Mouse (Mus musculus) hindbrain, postnatal 0 days (tissue): ENCODE results near the gene Kif6. TPM values are rescaled to one million over a fixed set of nuclear protein-coding genes. Genes with fewer than 3 reads are reported as not detected.

ENCODE experiments used
- ATAC-seq: fragments of 200-750 bp; cut with Nextera tagmentation; 2 replicates; pipeline ENCODE4 v1.8.0; 2017; ENCODE audit warnings: mild to moderate bottlenecking, moderate TSS enrichment, moderate library complexity
- DNase-seq: peaks from one replicate; pipeline ENCODE4 v3.0.0-alpha.2; 2015; ENCODE audit warnings: low spot score
- H3K27ac ChIP-seq: fragments of 300-500 bp; sonication (generic); 2 replicates; pipeline ENCODE4 v1.5.1; 2014; ENCODE audit warnings: mild to moderate bottlenecking
- H3K27me3 ChIP-seq: fragments of 300-500 bp; sonication (generic); 2 replicates; pipeline ENCODE4 v1.6.1; 2014; ENCODE audit warnings: low read length, mixed read lengths; ENCODE audit not compliant: insufficient read depth
- H3K36me3 ChIP-seq: fragments of 300-500 bp; sonication (generic); 2 replicates; pipeline ENCODE4 v1.6.1; 2014; ENCODE audit warnings: low read length, mixed read lengths; ENCODE audit not compliant: insufficient read depth
- H3K4me1 ChIP-seq: fragments of 300-500 bp; sonication (generic); 2 replicates; pipeline ENCODE4 v1.6.1; 2014; ENCODE audit warnings: antibody characterized with exemption, low read length, mixed read lengths; ENCODE audit not compliant: insufficient read depth
- H3K4me2 ChIP-seq: fragments of 300-500 bp; sonication (generic); 2 replicates; pipeline ENCODE4 v1.6.1; 2014; ENCODE audit warnings: low read depth, mild to moderate bottlenecking, low read length, moderate library complexity, mixed read lengths
- H3K4me3 ChIP-seq: fragments of 300-500 bp; sonication (generic); 2 replicates; pipeline ENCODE4 v1.5.1; 2014; ENCODE audit warnings: low read length
- H3K9ac ChIP-seq: fragments of 300-500 bp; sonication (generic); replicated peaks from 2 replicates; pipeline ENCODE4 v1.6.1; 2014; ENCODE audit warnings: mild to moderate bottlenecking, low read length, moderate library complexity, mixed read lengths
- H3K9me3 ChIP-seq: fragments of 300-500 bp; sonication (generic); 2 replicates; pipeline ENCODE4 v1.6.1; 2016; ENCODE audit warnings: low read length, mixed read lengths
- CTCF ChIP-seq: IDR thresholded peaks from 2 replicates; pipeline ENCODE4 v1.5.1; 2016; ENCODE audit warnings: antibody characterized with exemption, control low read depth, low read depth
- WGBS: fragments of 180-500 bp; shearing (Covaris S2); extraction: QIAGEN DNeasy Blood & Tissue Kit; methylation state at CpG from one replicate; pipeline ENCODE4 v1.1.7; 2014; 5-methylcytosine and 5-hydroxymethylcytosine counted together
- polyA plus RNA-seq: library from polyadenylated mRNA; unstranded; fragments of >200 nt; fragmentation: Nextera tagmentation; extraction: Ambion mirVana; gene quantifications from 2 replicates; pipeline ENCODE4 v1.2.1, GENCODE M21; 2015
- total RNA-seq: library from RNA; depleted of rRNA; stranded (reverse); fragments of >200 nt; gene quantifications from 2 replicates; pipeline ENCODE4 v1.2.3, GENCODE M21; 2014

Gene Kif6
- total and polyA plus RNA-seq, 2 experiments from 2014 or later, result 1.5 to 2.6 TPM

GRCm38 (mm10) chr17:49610296-49610695, 4.6 kb upstream of the Kif6 start:
- Histone ChIP-seq H3K4me1 (no peaks in the 10 kb centered on the region), H3K27me3 (no peaks in the 10 kb centered on the region), H3K4me2 (no peak overlapping the region), H3K27ac (no peak overlapping the region), H3K4me3 (no peak overlapping the region), H3K36me3 (no peaks in the 10 kb centered on the region), H3K9ac (no peak overlapping the region), H3K9me3 (no peaks in the 10 kb centered on the region)
- ATAC-seq (no peak), DNase-seq (peak; percentile 50)
- no peak for TF ChIP-seq CTCF
- WGBS, result 52% methylated on average over 8 of the region's 8 CpGs

- Histone ChIP-seq H3K9me3 (no peaks in the 10 kb centered on the region), H3K27me3 (no peaks in the 10 kb centered on the region), H3K9ac (peak overlapping the region; percentile 53), H3K4me3 (peak overlapping the region; percentile 59), H3K4me1 (no peaks in the 10 kb centered on the region), H3K4me2 (peak overlapping the region; percentile 99), H3K36me3 (no peaks in the 10 kb centered on the region), H3K27ac (no peak overlapping the region; the same call in 1 of the 2 replicates)
- ATAC-seq, result peak; percentile 82
- no peak; the same call in 1 of the 2 replicates for TF ChIP-seq CTCF
- no peak for DNase-seq
- WGBS, result 3% methylated on average over 26 of the region's 26 CpGs
Observed at GRCm38 (mm10) chr17:49615241-49615651, 310 bp downstream of the Kif6 start.

- Histone ChIP-seq H3K4me1 (no peaks in the 10 kb centered on the region), H3K36me3 (no peaks in the 10 kb centered on the region), H3K9me3 (no peaks in the 10 kb centered on the region), H3K4me3 (no peak overlapping the region), H3K27ac (no peak overlapping the region), H3K27me3 (no peaks in the 10 kb centered on the region), H3K9ac (no peak overlapping the region), H3K4me2 (no peak overlapping the region)
- 64% methylated on average over 9 of the region's 9 CpGs for WGBS
- ATAC-seq (no peak), DNase-seq (no peak)
- no peak for TF ChIP-seq CTCF
Observed at GRCm38 (mm10) chr17:49624572-49624971, 9.6 kb downstream of the Kif6 start.

- H3K27ac ChIP-seq, result no peak overlapping the region
- no peaks in the 10 kb centered on the region for H3K4me1 ChIP-seq
- no peak for TF ChIP-seq CTCF
- no peak for DNase-seq
- no peak overlapping the region for H3K4me3 ChIP-seq
- ATAC-seq, result no peak
- no peak overlapping the region for H3K9ac ChIP-seq
- no peak overlapping the region for H3K4me2 ChIP-seq
- no peaks in the 10 kb centered on the region for H3K36me3 ChIP-seq
- no peaks in the 10 kb centered on the region for H3K27me3 ChIP-seq
- 80% methylated on average over 13 of the region's 13 CpGs for WGBS
- H3K9me3 ChIP-seq, result no peaks in the 10 kb centered on the region
Observed at GRCm38 (mm10) chr17:49627011-49627794, 12.3 kb downstream of the Kif6 start.

- no peak overlapping the region for H3K4me3 ChIP-seq
- no peak for DNase-seq
- 84% methylated on average over 8 of the region's 8 CpGs for WGBS
- H3K4me1 ChIP-seq, result no peaks in the 10 kb centered on the region
- no peak overlapping the region for H3K9ac ChIP-seq
- H3K27me3 ChIP-seq, result no peaks in the 10 kb centered on the region
- H3K9me3 ChIP-seq, result no peaks in the 10 kb centered on the region
- H3K27ac ChIP-seq, result no peak overlapping the region
- peak; percentile 45 for TF ChIP-seq CTCF
- H3K4me2 ChIP-seq, result no peak overlapping the region
- no peaks in the 10 kb centered on the region for H3K36me3 ChIP-seq
- ATAC-seq, result no peak
Observed at GRCm38 (mm10) chr17:49628875-49629274, 13.9 kb downstream of the Kif6 start.

- Histone ChIP-seq H3K27ac (no peak overlapping the region), H3K36me3 (no peaks in the 10 kb centered on the region), H3K4me1 (no peaks in the 10 kb centered on the region), H3K9me3 (no peaks in the 10 kb centered on the region), H3K9ac (no peak overlapping the region), H3K4me2 (no peak overlapping the region), H3K4me3 (no peak overlapping the region), H3K27me3 (no peaks in the 10 kb centered on the region)
- 49% methylated on average over 8 of the region's 8 CpGs for WGBS
- no peak for TF ChIP-seq CTCF
- DNase-seq, result peak; percentile 24
- peak; percentile 61; the same call in 1 of the 2 replicates for ATAC-seq
Observed at GRCm38 (mm10) chr17:49633041-49633440, 18.1 kb downstream of the Kif6 start.

GRCm38 (mm10) chr17:49641903-49642302, 27.0 kb downstream of the Kif6 start:
- 90% methylated on average over 6 of the region's 6 CpGs for WGBS
- no peak for DNase-seq
- no peaks in the 10 kb centered on the region for H3K36me3 ChIP-seq

More at GRCm38 (mm10) chr17:49641903-49642302, 27.0 kb downstream of the Kif6 start:
- no peak for ATAC-seq
- no peak overlapping the region for H3K4me3 ChIP-seq
- no peak overlapping the region for H3K27ac ChIP-seq
- no peaks in the 10 kb centered on the region for H3K27me3 ChIP-seq
- no peaks in the 10 kb centered on the region for H3K9me3 ChIP-seq
- H3K4me1 ChIP-seq, result no peaks in the 10 kb centered on the region
- no peak overlapping the region for H3K4me2 ChIP-seq
- no peak overlapping the region for H3K9ac ChIP-seq
- TF ChIP-seq CTCF, result no peak
